Mouse (Mus musculus) E14TG2a.4 (cell line): ENCODE data around the gene Zfp748.

Source experiments
- CTCF ChIP-seq: conservative IDR thresholded peaks from 2 replicates; pipeline ENCODE4 v1.5.1; 2014; ENCODE audit warnings: low read length
- NANOG ChIP-seq: IDR thresholded peaks from 2 replicates; pipeline ENCODE4 v1.6.1; 2014; ENCODE audit warnings: borderline replicate concordance, low read length, mixed read lengths

GRCm38 (mm10) chr13:67527049-67527730 is 26.4 kb downstream of the Zfp748 start:
- TF ChIP-seq CTCF (no peak), NANOG (no peak)
